Mouse (Mus musculus): ENCODE results near the gene Slc40a1. TPM values are rescaled to one million over a fixed set of nuclear protein-coding genes. Genes with fewer than 3 reads are reported as not detected.
A peak's percentile ranks its signal among the peaks of the same experiment; 100 is the strongest.

Slc40a1 gene
- polyA plus RNA-seq (2015; fragmentation: Nextera tagmentation; extraction: Ambion mirVana) = 34.1 and 38.6 TPM in 2 replicates

DNA sequence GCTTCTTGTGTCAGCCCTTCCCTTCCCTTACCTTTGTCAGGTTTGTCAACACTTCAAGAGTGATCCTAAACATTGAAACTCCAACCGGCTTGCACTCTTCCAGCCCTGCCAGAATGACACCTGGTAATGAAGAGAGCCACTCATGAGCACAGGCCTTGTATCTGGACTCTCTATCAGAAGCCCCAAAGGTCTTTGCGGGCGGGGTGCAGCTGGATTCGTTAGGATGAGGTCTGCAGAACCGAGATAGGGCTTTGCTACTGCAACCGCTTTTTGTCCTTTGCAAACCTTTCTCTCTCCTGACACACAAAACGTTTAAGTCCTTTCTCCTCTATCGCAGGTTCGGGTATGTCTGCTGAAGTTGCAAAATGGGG is at the start of gene Slc40a1:
TSS of gene Slc40a1 (minus strand) at position 131 of the 371 bp plus-strand sequence.
- H3K9ac ChIP-seq = peak within 1 kb of the TSS; percentile 68

DNA sequence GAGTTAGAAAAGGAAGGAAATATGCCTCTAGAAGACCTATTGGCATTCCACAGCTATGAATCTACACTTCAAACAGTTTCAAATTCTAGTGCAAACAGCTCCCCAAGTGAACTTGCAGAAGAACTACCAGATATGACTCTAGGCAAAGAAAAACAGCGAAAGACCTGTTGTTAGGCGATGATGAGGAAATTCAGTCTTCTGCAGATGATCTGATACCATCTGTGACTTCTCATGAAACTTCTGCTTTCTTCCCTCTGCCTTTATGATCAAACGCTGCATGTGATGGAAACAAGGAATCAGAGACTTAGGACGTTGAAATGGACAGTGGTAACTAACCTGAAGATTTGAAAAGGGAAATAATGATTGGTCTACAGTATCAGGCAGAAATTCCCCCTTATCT is 45.0 kb upstream of the Slc40a1 start:
- Histone ChIP-seq H3K27ac (replicated peaks) (no peak overlapping the region), H3K4me2 (no peak overlapping the region), H3K36me3 (no peaks in the 10 kb centered on the region), H3K27me3 (no peaks in the 10 kb centered on the region), H3K9ac (no peak overlapping the region), H3K9me3 (no peaks in the 10 kb centered on the region), H3K4me1 (replicated peaks) (no peaks in the 10 kb centered on the region), H3K4me3 (no peak overlapping the region)
- 90% methylated on average over 4 of the region's 4 CpGs for WGBS
- no peak for ATAC-seq (ENCODE audit: low read depth)

More for the DNA sequence above, at the start of gene Slc40a1:
- Histone ChIP-seq H3K4me3 (peak within 1 kb of the TSS; percentile 64), H3K4me1 (replicated peaks) (peaks cover 6% of the 10 kb centered on the region; the same call in 1 of the 2 replicates), H3K27ac (replicated peaks) (0 out of 2 replicates have a peak within 1 kb of the TSS, but pooled peaks have one; percentile 28), H3K36me3 (no peaks in the 10 kb centered on the region), H3K9me3 (no peaks in the 10 kb centered on the region), H3K27me3 (peaks cover 28% of the 10 kb centered on the region), H3K4me2 (peak within 1 kb of the TSS; percentile 78)
- 26% methylated on average over 9 of the region's 9 CpGs for WGBS
- 0 out of 2 replicates have a peak, but pooled peaks have one; percentile 19 for ATAC-seq (ENCODE audit: low read depth)

DNA sequence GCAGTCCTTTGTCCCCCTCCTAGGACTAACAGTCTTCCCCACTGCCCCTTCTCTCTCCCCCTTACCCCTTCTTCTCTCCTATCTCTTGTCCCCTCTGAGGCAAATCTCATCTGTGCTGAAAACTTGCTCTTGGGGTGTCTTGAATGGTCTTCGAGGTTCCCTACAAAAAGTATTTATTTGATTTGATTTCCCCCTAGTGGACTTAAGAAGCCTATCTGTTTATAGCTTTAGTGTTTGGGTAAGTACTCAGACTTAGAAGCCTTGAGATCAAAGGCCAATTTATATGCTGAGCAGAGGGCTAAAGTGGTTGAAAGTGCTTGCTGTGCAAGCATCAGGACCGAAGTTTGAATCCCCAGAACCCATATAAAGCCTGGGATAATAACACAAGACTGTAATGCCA is 22.7 kb upstream of the Slc40a1 start:
- 80% methylated on average over 2 of the region's 2 CpGs for WGBS
- no peak overlapping the region for H3K27ac ChIP-seq (replicated peaks)
- no peaks in the 10 kb centered on the region for H3K4me1 ChIP-seq (replicated peaks)
- H3K27me3 ChIP-seq = no peaks in the 10 kb centered on the region
- ATAC-seq (ENCODE audit: low read depth) = no peak
- no peak overlapping the region for H3K4me3 ChIP-seq
- no peak overlapping the region for H3K9ac ChIP-seq
- H3K9me3 ChIP-seq = no peaks in the 10 kb centered on the region
- no peaks in the 10 kb centered on the region for H3K36me3 ChIP-seq
- no peak overlapping the region for H3K4me2 ChIP-seq

DNA sequence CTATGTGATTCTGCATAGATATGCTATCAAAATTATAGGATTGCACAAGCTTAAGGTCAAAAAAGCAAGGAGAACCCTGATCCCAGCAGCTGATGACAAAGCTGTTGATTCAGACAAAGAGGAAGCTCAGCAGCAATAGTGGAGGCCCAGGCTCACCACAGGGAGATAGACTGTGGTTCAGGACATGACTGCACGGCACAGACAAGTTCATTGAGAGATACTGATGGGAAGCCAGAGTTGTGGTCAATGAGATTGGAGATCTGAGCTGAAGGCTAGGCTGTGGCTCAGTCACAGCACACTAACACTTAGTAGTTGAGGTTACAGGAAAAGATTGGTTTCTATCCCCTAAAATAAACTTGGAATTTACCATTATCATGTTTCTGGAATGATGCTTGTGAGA is 21.5 kb upstream of the Slc40a1 start:
- Histone ChIP-seq H3K4me1 (replicated peaks) (no peaks in the 10 kb centered on the region), H3K27me3 (no peaks in the 10 kb centered on the region), H3K9me3 (no peaks in the 10 kb centered on the region), H3K9ac (no peak overlapping the region), H3K4me2 (no peak overlapping the region), H3K4me3 (no peak overlapping the region), H3K36me3 (no peaks in the 10 kb centered on the region), H3K27ac (replicated peaks) (no peak overlapping the region)
- 68% methylated on average over 1 of the region's 1 CpGs for WGBS
- ATAC-seq (ENCODE audit: low read depth) = no peak

DNA sequence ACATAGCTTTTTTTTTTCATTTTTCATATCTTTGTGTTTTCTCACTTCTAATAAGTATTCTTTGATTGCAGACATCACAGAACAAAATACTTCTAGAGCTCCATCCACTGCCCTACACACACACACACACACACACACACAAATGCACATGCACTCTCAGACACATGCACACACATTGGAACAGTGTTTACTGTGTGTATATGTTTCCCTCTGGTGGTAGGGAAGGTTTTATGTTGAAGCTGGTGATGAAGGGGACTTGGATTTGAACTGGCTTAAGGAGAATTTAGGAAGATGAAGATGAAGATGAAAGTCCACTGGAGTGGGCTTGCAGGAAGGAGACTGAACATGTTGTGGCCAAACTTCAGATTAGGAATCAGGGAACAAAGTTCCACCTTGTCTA is 4.8 kb upstream of the Slc40a1 start:
- no peak overlapping the region for H3K9ac ChIP-seq
- H3K27me3 ChIP-seq = peaks cover 17% of the 10 kb centered on the region
- H3K4me3 ChIP-seq = no peak overlapping the region
- no peak overlapping the region for H3K4me2 ChIP-seq
- no peak for ATAC-seq (ENCODE audit: low read depth)
- no peak overlapping the region for H3K27ac ChIP-seq (replicated peaks)
- peaks cover 3% of the 10 kb centered on the region; the same call in 1 of the 2 replicates for H3K4me1 ChIP-seq (replicated peaks)
- no peaks in the 10 kb centered on the region for H3K9me3 ChIP-seq
- no peaks in the 10 kb centered on the region for H3K36me3 ChIP-seq

DNA sequence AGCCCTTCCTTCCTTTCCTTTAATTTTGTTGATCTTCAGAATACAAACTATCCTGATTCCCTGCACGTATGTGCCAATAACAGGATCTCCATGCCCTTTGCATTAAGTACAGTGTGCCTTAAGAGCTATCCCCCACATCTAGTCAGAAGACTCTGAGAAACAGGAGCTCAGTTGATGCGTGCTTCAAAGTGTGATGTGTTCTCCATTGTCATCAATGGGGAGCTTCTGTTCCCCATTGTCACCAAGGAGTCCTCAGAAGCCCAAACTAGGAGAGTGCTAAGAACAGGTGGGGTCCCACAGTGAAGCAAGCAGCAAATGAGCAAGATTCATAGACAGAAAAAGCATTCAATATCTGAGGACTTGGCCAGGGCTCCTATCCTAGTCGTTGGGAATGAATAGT is 588 bp upstream of the Slc40a1 start:
- Histone ChIP-seq H3K4me1 (replicated peaks) (peaks cover 6% of the 10 kb centered on the region; the same call in 1 of the 2 replicates), H3K9me3 (no peaks in the 10 kb centered on the region), H3K9ac (no peak overlapping the region), H3K27me3 (peaks cover 28% of the 10 kb centered on the region), H3K27ac (replicated peaks) (no peak overlapping the region), H3K4me2 (no peak overlapping the region), H3K4me3 (no peak overlapping the region), H3K36me3 (no peaks in the 10 kb centered on the region)
- ATAC-seq (ENCODE audit: low read depth) = no peak
- 58% methylated on average over 3 of the region's 3 CpGs for WGBS

DNA sequence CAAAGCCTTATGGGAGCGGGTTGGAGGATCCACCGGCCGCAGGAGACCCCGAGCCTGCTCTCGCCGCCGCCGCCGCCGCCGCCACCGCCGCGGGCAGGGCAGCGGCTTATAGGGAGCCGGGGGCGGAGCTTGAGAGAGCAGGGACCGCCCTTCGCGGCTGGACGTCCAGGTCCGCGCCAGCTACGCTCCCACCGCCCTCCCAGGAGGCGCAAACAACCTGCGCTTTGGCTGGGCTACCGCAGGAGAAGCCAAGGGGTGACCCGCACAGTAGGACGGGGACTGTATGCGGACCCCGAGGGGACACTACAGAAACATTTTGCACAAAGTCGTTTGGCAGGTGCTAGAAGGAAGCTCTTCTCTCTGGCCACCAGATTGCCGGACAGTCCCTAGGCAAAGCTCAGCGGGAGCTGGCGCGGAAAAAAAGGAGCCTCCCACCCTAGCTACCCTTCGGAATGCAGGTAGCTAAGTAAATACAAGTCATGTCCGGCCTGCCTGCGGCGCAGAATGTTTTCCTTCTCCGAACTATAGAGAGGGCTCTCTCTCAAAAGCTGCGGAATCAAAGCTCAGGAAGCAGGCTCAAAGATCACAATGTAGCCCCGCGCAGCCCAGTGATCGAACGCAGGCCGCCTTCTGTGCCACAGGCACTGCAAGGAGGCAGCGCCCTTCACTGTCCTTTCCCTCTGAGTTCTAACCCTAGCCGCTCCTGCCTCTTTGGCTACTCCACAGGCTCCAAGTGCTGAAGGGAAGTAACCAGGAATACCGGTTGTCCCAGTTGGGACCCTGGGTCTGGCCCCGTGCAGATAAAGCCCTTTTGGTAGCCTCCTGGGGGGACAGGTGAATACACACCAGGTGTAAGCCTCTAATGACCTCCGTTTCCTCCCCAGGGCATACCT is 577 bp downstream of the Slc40a1 start:
- peaks cover 28% of the 10 kb centered on the region for H3K27me3 ChIP-seq
- ATAC-seq (ENCODE audit: low read depth) = peak; percentile 98
- H3K4me3 ChIP-seq = peak overlapping the region; percentile 64
- no peaks in the 10 kb centered on the region for H3K9me3 ChIP-seq
- H3K36me3 ChIP-seq = no peaks in the 10 kb centered on the region
- H3K27ac ChIP-seq (replicated peaks) = 0 out of 2 replicates have a peak overlapping the region, but pooled peaks have one; percentile 28
- peaks cover 6% of the 10 kb centered on the region; the same call in 1 of the 2 replicates for H3K4me1 ChIP-seq (replicated peaks)
- peak overlapping the region; percentile 78 for H3K4me2 ChIP-seq
- under 1% methylated on average over 53 of the region's 53 CpGs for WGBS
- H3K9ac ChIP-seq = peak overlapping the region; percentile 68

DNA sequence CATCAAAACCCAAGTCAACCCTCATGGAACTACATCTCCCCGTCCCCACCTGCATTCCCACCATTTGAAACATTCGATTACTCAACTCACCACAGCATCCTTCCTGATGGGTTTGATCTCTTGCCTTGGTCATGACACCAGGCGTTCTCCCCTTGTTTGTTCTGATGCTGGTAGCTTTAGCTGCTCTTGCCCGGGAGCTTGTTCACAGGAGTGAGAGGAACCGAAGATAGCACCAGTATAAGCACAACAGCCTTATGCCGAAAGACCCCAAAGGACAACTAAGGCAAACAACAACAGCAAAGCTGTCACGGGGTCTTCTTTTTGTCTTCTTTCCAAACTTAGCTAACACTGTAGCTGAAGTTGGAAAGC is 1.2 kb downstream of the Slc40a1 start:
- Histone ChIP-seq H3K4me2 (peak overlapping the region; percentile 78), H3K27ac (replicated peaks) (no peak overlapping the region), H3K9me3 (no peaks in the 10 kb centered on the region), H3K36me3 (no peaks in the 10 kb centered on the region), H3K4me3 (peak overlapping the region; percentile 64), H3K9ac (peak overlapping the region; percentile 68), H3K27me3 (peaks cover 28% of the 10 kb centered on the region), H3K4me1 (replicated peaks) (peaks cover 6% of the 10 kb centered on the region; the same call in 1 of the 2 replicates)
- 10% methylated on average over 7 of the region's 7 CpGs for WGBS
- ATAC-seq (ENCODE audit: low read depth) = peak; percentile 65

DNA sequence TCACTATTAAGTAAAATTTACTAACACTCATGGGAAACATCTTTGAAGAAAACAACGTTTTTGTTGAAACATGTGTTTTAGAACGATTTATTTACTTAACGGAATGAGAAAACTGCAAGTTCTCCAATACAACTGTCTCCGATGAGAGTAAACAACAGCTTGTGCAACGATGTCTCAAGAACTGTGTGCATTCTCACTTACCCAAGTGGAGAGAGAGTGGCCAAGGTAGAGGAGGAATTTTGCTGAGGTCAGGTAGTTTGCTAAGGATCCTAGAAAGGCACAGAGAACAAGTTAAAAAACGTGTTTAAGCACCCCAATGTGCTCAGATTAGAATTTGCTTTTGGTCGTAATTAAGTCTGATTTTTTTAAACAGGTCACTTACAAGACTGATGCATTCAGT is 1.8 kb downstream of the Slc40a1 start:
- Histone ChIP-seq H3K27ac (replicated peaks) (no peak overlapping the region), H3K27me3 (peaks cover 28% of the 10 kb centered on the region), H3K4me2 (peak overlapping the region; percentile 78; the same call in 1 of the 2 replicates), H3K4me3 (peak overlapping the region; percentile 64), H3K9ac (no peak overlapping the region), H3K4me1 (replicated peaks) (peaks cover 6% of the 10 kb centered on the region; the same call in 1 of the 2 replicates), H3K36me3 (no peaks in the 10 kb centered on the region), H3K9me3 (no peaks in the 10 kb centered on the region)
- no peak for ATAC-seq (ENCODE audit: low read depth)
- 73% methylated on average over 7 of the region's 7 CpGs for WGBS

DNA sequence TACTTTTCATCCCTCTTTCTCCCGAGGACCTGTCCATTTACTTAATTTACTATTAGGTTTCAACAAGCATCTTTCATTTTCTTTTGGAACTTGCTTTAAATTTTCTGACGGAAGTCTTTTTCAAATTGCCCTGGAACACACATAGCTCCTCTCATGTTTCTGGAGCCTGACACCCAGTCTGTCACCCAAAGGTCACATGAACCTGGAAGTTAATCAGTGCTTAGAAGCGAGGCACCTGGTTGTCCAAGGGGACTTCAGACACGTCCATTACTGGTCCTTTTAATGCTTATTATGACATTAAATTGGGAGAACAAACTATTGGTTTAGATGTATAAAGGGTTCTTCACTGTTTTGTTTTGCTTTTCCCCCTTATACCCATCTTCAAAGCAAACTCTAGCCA is 3.0 kb downstream of the Slc40a1 start:
- Histone ChIP-seq H3K9me3 (no peaks in the 10 kb centered on the region), H3K4me2 (peak overlapping the region; percentile 13; the same call in 1 of the 2 replicates), H3K27me3 (peaks cover 28% of the 10 kb centered on the region), H3K36me3 (no peaks in the 10 kb centered on the region), H3K4me3 (no peak overlapping the region), H3K9ac (no peak overlapping the region), H3K4me1 (replicated peaks) (peaks cover 6% of the 10 kb centered on the region; the same call in 1 of the 2 replicates), H3K27ac (replicated peaks) (no peak overlapping the region)
- 74% methylated on average over 4 of the region's 4 CpGs for WGBS
- ATAC-seq (ENCODE audit: low read depth) = no peak

DNA sequence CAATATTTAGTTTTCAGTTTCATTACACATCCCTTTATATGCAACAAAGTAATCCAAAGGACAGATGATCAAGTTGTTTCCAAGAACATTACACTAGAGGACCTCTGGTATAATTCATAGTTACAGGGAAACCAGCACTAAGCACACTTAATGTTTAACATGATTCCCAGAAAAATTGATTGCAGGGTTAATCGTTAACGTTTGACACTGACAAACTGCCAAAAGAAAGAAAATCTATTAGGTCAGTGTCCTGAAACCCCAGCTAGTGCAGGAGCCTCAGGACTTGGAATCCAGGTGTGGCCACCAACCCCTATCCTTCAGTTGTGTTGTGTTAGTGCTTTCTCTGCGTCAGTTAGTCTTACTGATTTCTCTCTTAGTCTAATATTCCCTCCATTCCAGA is 5.6 kb downstream of the Slc40a1 start:
- Histone ChIP-seq H3K9me3 (no peaks in the 10 kb centered on the region), H3K27ac (replicated peaks) (no peak overlapping the region), H3K4me3 (no peak overlapping the region), H3K4me1 (replicated peaks) (no peaks in the 10 kb centered on the region), H3K27me3 (peaks cover 9% of the 10 kb centered on the region), H3K9ac (no peak overlapping the region), H3K4me2 (no peak overlapping the region), H3K36me3 (no peaks in the 10 kb centered on the region)
- 88% methylated on average over 3 of the region's 3 CpGs for WGBS
- no peak for ATAC-seq (ENCODE audit: low read depth)

DNA sequence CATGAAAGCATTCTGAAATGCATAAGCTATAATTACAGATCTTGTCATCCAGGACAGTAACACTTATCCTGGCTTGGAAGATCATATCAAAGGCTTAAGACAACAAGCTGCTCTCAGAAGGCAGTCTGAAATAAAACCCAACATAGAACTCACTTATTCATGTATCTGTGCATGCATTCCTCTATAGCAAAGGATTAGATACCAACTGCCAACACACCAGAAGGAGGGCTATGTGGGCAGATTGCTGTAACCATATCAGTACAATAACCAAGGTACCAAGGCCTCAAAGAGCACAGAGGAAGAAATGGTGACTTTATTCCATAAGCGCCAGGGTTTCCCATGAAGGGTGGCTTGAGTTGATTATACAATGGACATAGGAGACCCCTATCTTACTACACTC is 6.6 kb downstream of the Slc40a1 start:
- no peak overlapping the region for H3K27ac ChIP-seq (replicated peaks)
- ATAC-seq (ENCODE audit: low read depth) = no peak
- WGBS = 94% methylated on average over 1 of the region's 1 CpGs

More for the DNA sequence above, 6.6 kb downstream of the Slc40a1 start:
- Histone ChIP-seq H3K36me3 (no peaks in the 10 kb centered on the region), H3K27me3 (peaks cover 8% of the 10 kb centered on the region), H3K4me3 (no peak overlapping the region), H3K9ac (no peak overlapping the region), H3K4me1 (replicated peaks) (no peaks in the 10 kb centered on the region), H3K4me2 (no peak overlapping the region), H3K9me3 (no peaks in the 10 kb centered on the region)
